Mouse (Mus musculus) myocyte (in vitro differentiated cells): ENCODE data around the gene Capzb. TPM values are rescaled to one million over a fixed set of nuclear protein-coding genes. Genes with fewer than 3 reads are reported as not detected.

ENCODE experiments used
- H3K27me3 ChIP-seq: one replicate; pipeline ENCODE4 v1.6.1; 2011; ENCODE audit not compliant: control insufficient read depth, insufficient read depth, insufficient read length
- H3K36me3 ChIP-seq: one replicate; pipeline ENCODE4 v1.6.1; 2011; ENCODE audit not compliant: control insufficient read depth, insufficient read depth
- H3K4me2 ChIP-seq: one replicate; pipeline ENCODE4 v1.6.1; 2011; ENCODE audit warnings: low read depth, control low read depth
- H3K4me3 ChIP-seq: one replicate; pipeline ENCODE4 v1.5.1; 2011; ENCODE audit warnings: mild to moderate bottlenecking, control low read depth, moderate library complexity
- H3K79me2 ChIP-seq: one replicate; pipeline ENCODE4 v1.6.1; 2011; ENCODE audit not compliant: control insufficient read depth, insufficient read depth
- H3ac ChIP-seq: one replicate; pipeline ENCODE4 v1.6.1; 2011; ENCODE audit not compliant: control insufficient read depth, insufficient read length
- CEBPB ChIP-seq: IDR thresholded peaks from 2 replicates; pipeline ENCODE4 v1.6.1; 2011; ENCODE audit warnings: mild to moderate bottlenecking, moderate library complexity; ENCODE audit not compliant: poor library complexity, insufficient read depth, severe bottlenecking
- E2F4 ChIP-seq: IDR thresholded peaks from one replicate; pipeline ENCODE4 v1.6.1; 2011; ENCODE audit warnings: mild to moderate bottlenecking, control low read depth, moderate library complexity; ENCODE audit not compliant: insufficient read depth
- MAX ChIP-seq: IDR thresholded peaks from one replicate; pipeline ENCODE4 v1.6.1; 2011; ENCODE audit warnings: low read depth, mild to moderate bottlenecking, control low read depth
- MYOD1 ChIP-seq, 3 experiments: IDR thresholded peaks; one replicate each; pipeline ENCODE4 v1.6.1; 2011; ENCODE audit warnings: control low read depth in 2 of 3, low read depth in 2 of 3, mild to moderate bottlenecking in 2 of 3, moderate library complexity in 1 of 3; ENCODE audit not compliant: insufficient read length in 2 of 3, control insufficient read depth in 1 of 3
- MYOG ChIP-seq, 3 experiments: IDR thresholded peaks; one replicate each; pipeline ENCODE4 v1.6.1; 2011; ENCODE audit warnings: control low read depth in 2 of 3, low read depth in 2 of 3, mild to moderate bottlenecking in 2 of 3; ENCODE audit not compliant: insufficient read length in 2 of 3, control insufficient read depth in 1 of 3, insufficient read depth in 1 of 3
- POLR2A ChIP-seq: IDR thresholded peaks from one replicate; pipeline ENCODE4 v1.6.1; 2011; ENCODE audit warnings: low read depth, mild to moderate bottlenecking, control low read depth, moderate library complexity; ENCODE audit not compliant: insufficient read length
- POLR2AphosphoS2 ChIP-seq: IDR thresholded peaks from one replicate; pipeline ENCODE4 v1.6.1; 2011; ENCODE audit warnings: low read depth, control low read depth; ENCODE audit not compliant: insufficient read length
- REST ChIP-seq: IDR thresholded peaks from one replicate; pipeline ENCODE4 v1.6.1; 2011; ENCODE audit warnings: mild to moderate bottlenecking, control low read depth, moderate library complexity; ENCODE audit not compliant: insufficient read depth, insufficient read length
- SRF ChIP-seq: IDR thresholded peaks from one replicate; pipeline ENCODE4 v1.6.1; 2011; ENCODE audit warnings: low read depth; ENCODE audit not compliant: control insufficient read depth, insufficient read length
- TCF12 ChIP-seq: IDR thresholded peaks from one replicate; pipeline ENCODE4 v1.6.1; 2011; ENCODE audit warnings: mild to moderate bottlenecking, control low read depth; ENCODE audit not compliant: poor library complexity, insufficient read depth, severe bottlenecking
- TCF3 ChIP-seq: IDR thresholded peaks from one replicate; pipeline ENCODE4 v1.6.1; 2011; ENCODE audit warnings: low read depth, control low read depth; ENCODE audit not compliant: insufficient read length
- USF1 ChIP-seq: IDR thresholded peaks from one replicate; pipeline ENCODE4 v1.6.1; 2011; ENCODE audit warnings: low read depth, mild to moderate bottlenecking, control low read depth, moderate library complexity
- polyA plus RNA-seq: library from polyadenylated mRNA; unstranded; fragments of >200 nt; fragmentation: generic; extraction: Trizol; gene quantifications from one replicate; pipeline ENCODE4 v1.2.1, GENCODE M21; 2012; ENCODE audit warnings: missing spikeins

The Capzb gene
- polyA plus RNA-seq, 1 experiment: 247 TPM

- H3K4me3 ChIP-seq: no peak overlapping the region
- H3K4me2 ChIP-seq: no peak overlapping the region
- H3K27me3 ChIP-seq: no peaks in the 10 kb centered on the region
- H3K36me3 ChIP-seq: no peaks in the 10 kb centered on the region
- TF ChIP-seq E2F4 (no peak), REST (no peak), MYOG (IDR thresholded peaks at IDR 0.05; ENCODE audit: control insufficient read depth in 1 of 3, insufficient read depth in 1 of 3, insufficient read length in 2 of 3, low read depth in 2 of 3) (no peak), MAX (no peak), USF1 (no peak), CEBPB (no peak), TCF12 (no peak), POLR2A (no peak), TCF3 (no peak)
- H3K79me2 ChIP-seq: peaks cover 6% of the 10 kb centered on the region
- H3ac ChIP-seq: no peak overlapping the region
Measured at GRCm38 (mm10) chr4:139274573-139274972, 81.9 kb downstream of the Capzb start.

- Histone ChIP-seq H3K27me3 (no peaks in the 10 kb centered on the region), H3K36me3 (no peaks in the 10 kb centered on the region), H3K79me2 (peaks cover 6% of the 10 kb centered on the region), H3ac (no peak overlapping the region), H3K4me3 (no peak overlapping the region), H3K4me2 (no peak overlapping the region)
- TF ChIP-seq CEBPB: no peak
- TF ChIP-seq SRF: no peak
- peak in 2 of 3 experiments; percentile 8 to 61 for TF ChIP-seq MYOG (IDR thresholded peaks at IDR 0.05; ENCODE audit: control insufficient read depth in 1 of 3, insufficient read depth in 1 of 3, insufficient read length in 2 of 3, low read depth in 2 of 3)
- TF ChIP-seq E2F4: no peak
- TF ChIP-seq REST: no peak
- no peak for TF ChIP-seq TCF3
- TF ChIP-seq POLR2AphosphoS2: no peak
- no peak for TF ChIP-seq MAX
- TF ChIP-seq TCF12: no peak
- no peak for TF ChIP-seq POLR2A
- peak in 1 of 3 experiments; percentile 50 for TF ChIP-seq MYOD1 (IDR thresholded peaks at IDR 0.05; ENCODE audit: control insufficient read depth in 1 of 3, insufficient read length in 2 of 3, low read depth in 2 of 3)
Measured at GRCm38 (mm10) chr4:139276411-139276810, 83.7 kb downstream of the Capzb start.

GRCm38 (mm10) chr4:139280530-139280929 lies 87.8 kb downstream of the Capzb start:
- H3K4me2 ChIP-seq: no peak overlapping the region
- no peak for TF ChIP-seq MAX
- peak; percentile 78 for TF ChIP-seq TCF12
- TF ChIP-seq CEBPB: no peak
- TF ChIP-seq MYOD1 (IDR thresholded peaks at IDR 0.05; ENCODE audit: control insufficient read depth in 1 of 3, insufficient read length in 2 of 3, low read depth in 2 of 3): peak in 2 of 3 experiments; percentile 93 to 98
- peak; percentile 98 for TF ChIP-seq TCF3
- no peak for TF ChIP-seq E2F4
- TF ChIP-seq POLR2A: no peak
- TF ChIP-seq SRF: no peak
- TF ChIP-seq MYOG (IDR thresholded peaks at IDR 0.05; ENCODE audit: control insufficient read depth in 1 of 3, insufficient read depth in 1 of 3, insufficient read length in 2 of 3, low read depth in 2 of 3): peak; percentile 38 to 98 (median 97)
- TF ChIP-seq POLR2AphosphoS2: no peak
- TF ChIP-seq USF1: no peak
- no peak for TF ChIP-seq REST
- H3K36me3 ChIP-seq: peaks cover 4% of the 10 kb centered on the region
- H3ac ChIP-seq: no peak overlapping the region
- H3K79me2 ChIP-seq: no peaks in the 10 kb centered on the region
- H3K27me3 ChIP-seq: no peaks in the 10 kb centered on the region
- H3K4me3 ChIP-seq: no peak overlapping the region

- H3ac ChIP-seq: no peak overlapping the region
- peaks cover 4% of the 10 kb centered on the region for H3K36me3 ChIP-seq
- no peak overlapping the region for H3K4me3 ChIP-seq
- no peaks in the 10 kb centered on the region for H3K27me3 ChIP-seq
- TF ChIP-seq SRF (no peak), POLR2A (no peak), MYOD1 (IDR thresholded peaks at IDR 0.05; ENCODE audit: control insufficient read depth in 1 of 3, insufficient read length in 2 of 3, low read depth in 2 of 3) (no peak), MYOG (IDR thresholded peaks at IDR 0.05; ENCODE audit: control insufficient read depth in 1 of 3, insufficient read depth in 1 of 3, insufficient read length in 2 of 3, low read depth in 2 of 3) (no peak), USF1 (no peak), TCF3 (no peak), POLR2AphosphoS2 (no peak), MAX (no peak), REST (no peak), CEBPB (no peak), TCF12 (no peak), E2F4 (no peak)
- no peak overlapping the region for H3K4me2 ChIP-seq
- no peaks in the 10 kb centered on the region for H3K79me2 ChIP-seq
Measured at GRCm38 (mm10) chr4:139281791-139282345, 89.2 kb downstream of the Capzb start.

- Histone ChIP-seq H3ac (no peak overlapping the region), H3K27me3 (no peaks in the 10 kb centered on the region), H3K36me3 (peaks cover 8% of the 10 kb centered on the region), H3K79me2 (no peaks in the 10 kb centered on the region), H3K4me2 (no peak overlapping the region), H3K4me3 (no peak overlapping the region)
- no peak for TF ChIP-seq MAX
- no peak for TF ChIP-seq CEBPB
- peak; percentile 92 for TF ChIP-seq SRF
- no peak for TF ChIP-seq POLR2A
- peak in 2 of 3 experiments; percentile 71 to 81 for TF ChIP-seq MYOD1 (IDR thresholded peaks at IDR 0.05; ENCODE audit: control insufficient read depth in 1 of 3, insufficient read length in 2 of 3, low read depth in 2 of 3)
- TF ChIP-seq E2F4: no peak
- TF ChIP-seq TCF12: no peak
- no peak for TF ChIP-seq USF1
- TF ChIP-seq MYOG (IDR thresholded peaks at IDR 0.05; ENCODE audit: control insufficient read depth in 1 of 3, insufficient read depth in 1 of 3, insufficient read length in 2 of 3, low read depth in 2 of 3): no peak
- TF ChIP-seq TCF3: peak; percentile 38
- no peak for TF ChIP-seq POLR2AphosphoS2
- no peak for TF ChIP-seq REST
Measured at GRCm38 (mm10) chr4:139282955-139283417, 90.3 kb downstream of the Capzb start.
